ENCODE assay signal across 35 mouse cellular contexts in genomic region chr6:100873191-100873590, GRCm38 (mm10).
"Had no signal": no experiment of that assay in that cellular context is flagged by ENCODE, and none has a peak within 500 bp of the region (broad histone marks: within the 10 kb centered on the region; RNA-seq: fewer than 3 reads in every experiment).

No protein-coding gene starts in this region.

- H3K27ac ChIP-seq: heart, embryonic 10.5 days; heart, embryonic 13.5 days; heart, embryonic 15.5 days; hindbrain, embryonic 10.5 days; hindbrain, embryonic 12.5 days; hindbrain, embryonic 13.5 days; hindbrain, embryonic 14.5 days; hindbrain, embryonic 15.5 days; hindbrain, postnatal 0 days; intestine, embryonic 15.5 days; kidney, embryonic 15.5 days; kidney, postnatal 0 days; layer of hippocampus, adult 2 months; left cerebral cortex, adult 2 months had no signal

- H3K36me3 ChIP-seq: heart, embryonic 10.5 days; heart, embryonic 12.5 days; heart, embryonic 15.5 days; hindbrain, embryonic 12.5 days; hindbrain, embryonic 13.5 days; hindbrain, embryonic 15.5 days; intestine, embryonic 15.5 days had no signal

- DNase-seq: heart, postnatal 10 days; heart, postnatal 14 days; heart, postnatal 36 days; kidney, adult 11 months; kidney, adult 18-20 months; kidney, adult 2 months; kidney, adult 8-10 months; kidney, adult 9 months; kidney, postnatal 10 days; kidney, postnatal 14 days; kidney, postnatal 25 days; kidney, postnatal 36 days; kidney, postnatal 4 days; layer of hippocampus, adult 9-11 months; layer of hippocampus, postnatal 36 days had no signal

- H3K4me2 ChIP-seq: heart, embryonic 11.5 days; heart, embryonic 12.5 days; heart, embryonic 13.5 days; heart, embryonic 15.5 days; hindbrain, embryonic 12.5 days; hindbrain, embryonic 13.5 days; hindbrain, embryonic 14.5 days; hindbrain, embryonic 15.5 days; intestine, embryonic 15.5 days; kidney, embryonic 15.5 days had no signal

- ATAC-seq: hindbrain, embryonic 16.5 days; hindbrain, postnatal 0 days; inflammation-experienced regulatory T-cells, adult 6 months; intestine, embryonic 15.5 days; intestine, embryonic 16.5 days; intestine, postnatal 0 days had no signal

- H3K4me1 ChIP-seq: heart, embryonic 12.5 days; heart, embryonic 13.5 days; heart, embryonic 15.5 days; hindbrain, embryonic 10.5 days; hindbrain, embryonic 12.5 days; hindbrain, embryonic 13.5 days; hindbrain, embryonic 15.5 days; intestine, embryonic 15.5 days; kidney, embryonic 15.5 days had no signal

- H3K9me3 ChIP-seq: heart, embryonic 10.5 days; heart, embryonic 15.5 days; hindbrain, embryonic 15.5 days; intestine, embryonic 15.5 days; kidney, embryonic 15.5 days had no signal

- H3K4me3 ChIP-seq: heart, embryonic 10.5 days; heart, embryonic 12.5 days; heart, embryonic 13.5 days; heart, embryonic 15.5 days; hindbrain, embryonic 10.5 days; hindbrain, embryonic 12.5 days; hindbrain, embryonic 13.5 days; hindbrain, embryonic 15.5 days; intestine, embryonic 15.5 days; kidney, embryonic 15.5 days; layer of hippocampus, adult 2 months; left cerebral cortex, adult 2 months had no signal

- H3K9ac ChIP-seq: heart, embryonic 12.5 days; heart, embryonic 13.5 days; heart, embryonic 15.5 days; hindbrain, embryonic 12.5 days; hindbrain, embryonic 13.5 days; hindbrain, embryonic 14.5 days; hindbrain, embryonic 15.5 days; intestine, embryonic 15.5 days; kidney, embryonic 15.5 days had no signal

- H3K27me3 ChIP-seq: heart, embryonic 15.5 days; hindbrain, embryonic 12.5 days; hindbrain, embryonic 13.5 days; hindbrain, embryonic 15.5 days; intestine, embryonic 15.5 days; kidney, embryonic 15.5 days had no signal
